Mouse (Mus musculus) ES-Bruce4 (cell line): ENCODE measurements around the gene Atp1a1. TPM values are rescaled to one million over a fixed set of nuclear protein-coding genes. Genes with fewer than 3 reads are reported as not detected.

Experiments
- H3K27ac ChIP-seq: 2 replicates; pipeline ENCODE4 v1.5.1; 2012; ENCODE audit warnings: low read length, inconsistent platforms; ENCODE audit not compliant: insufficient read depth
- H3K27me3 ChIP-seq: 2 replicates; pipeline ENCODE4 v1.6.1; 2012; ENCODE audit warnings: mild to moderate bottlenecking, low read length, inconsistent platforms; ENCODE audit not compliant: control insufficient read depth, poor library complexity, insufficient read depth, severe bottlenecking
- H3K36me3 ChIP-seq: 2 replicates; pipeline ENCODE4 v1.6.1; 2012; ENCODE audit warnings: inconsistent platforms, mild to moderate bottlenecking, low read length, moderate library complexity; ENCODE audit not compliant: control insufficient read depth, poor library complexity, insufficient read depth, severe bottlenecking
- H3K4me1 ChIP-seq: one replicate; pipeline ENCODE4 v1.8.1; 2011; ENCODE audit warnings: low read length; ENCODE audit not compliant: control insufficient read depth, insufficient read depth
- H3K4me3 ChIP-seq: 2 replicates; pipeline ENCODE4 v1.5.1; 2011; ENCODE audit warnings: low read depth, mild to moderate bottlenecking, low read length
- H3K9ac ChIP-seq: 2 replicates; pipeline ENCODE4 v1.6.1; 2012; ENCODE audit warnings: low read depth, mild to moderate bottlenecking, inconsistent platforms; ENCODE audit not compliant: poor library complexity, severe bottlenecking
- H3K9me3 ChIP-seq: replicated peaks from 2 replicates; pipeline ENCODE4 v1.6.1; 2012; ENCODE audit warnings: mild to moderate bottlenecking, low read length, inconsistent platforms; ENCODE audit not compliant: control insufficient read depth, poor library complexity, insufficient read depth, severe bottlenecking
- CTCF ChIP-seq: IDR thresholded peaks from one replicate; pipeline ENCODE4 v1.8.1; 2011; ENCODE audit warnings: low read depth, low read length
- EP300 ChIP-seq: IDR thresholded peaks from 2 replicates; pipeline ENCODE4 v1.6.1; 2011; ENCODE audit warnings: low read depth, low read length; ENCODE audit not compliant: insufficient read depth
- POLR2A ChIP-seq: IDR thresholded peaks from one replicate; pipeline ENCODE4 v1.8.1; 2011; ENCODE audit warnings: low read length; ENCODE audit not compliant: insufficient read depth
- polyA plus RNA-seq: library from polyadenylated mRNA; stranded (reverse); fragments of >200 nt; gene quantifications from 2 replicates; pipeline ENCODE4 v1.2.4, GENCODE M21; 2011; ENCODE audit warnings: low read depth; ENCODE audit not compliant: missing spikeins, insufficient read depth, insufficient read length

The Atp1a1 gene
- polyA plus RNA-seq, 1 experiment = 220 TPM

DNA sequence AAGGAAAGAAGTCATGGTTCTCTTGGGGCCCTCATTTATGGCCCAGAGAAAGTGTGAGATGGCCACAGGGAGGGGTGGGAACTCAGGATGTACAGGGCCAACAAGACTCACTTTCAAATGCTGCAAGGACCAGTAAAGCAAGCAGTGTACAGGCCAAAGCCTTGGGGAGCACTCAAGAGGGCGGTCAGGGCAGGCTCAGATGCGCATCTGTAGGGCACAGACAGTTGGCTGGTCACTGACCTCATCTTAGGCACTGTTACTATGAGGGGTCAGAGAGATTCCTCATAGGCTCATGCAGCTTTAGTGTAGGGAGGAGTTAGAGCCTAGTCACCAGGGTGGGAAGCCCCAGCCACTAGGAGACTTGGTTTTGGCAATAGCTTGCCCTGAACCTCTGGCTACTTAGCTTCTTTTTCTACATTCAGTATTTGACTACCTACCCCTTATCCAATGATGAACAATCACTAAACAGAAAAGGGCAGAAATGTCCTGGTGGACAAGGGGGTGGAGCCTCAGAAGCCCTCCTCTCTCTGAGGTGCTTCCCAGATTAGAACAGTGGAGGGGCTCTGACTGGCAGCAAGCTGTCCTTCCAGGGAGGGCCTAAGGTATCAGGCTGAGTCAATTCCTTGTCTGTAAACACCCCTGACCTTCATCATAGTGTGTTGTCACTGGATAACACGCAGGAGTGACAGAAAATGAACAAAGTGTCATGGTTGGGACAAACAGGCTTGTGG lies 29.9 kb downstream of the Atp1a1 start:
- H3K36me3 ChIP-seq = peaks cover 33% of the 10 kb centered on the region
- no peaks in the 10 kb centered on the region for H3K27me3 ChIP-seq
- H3K9ac ChIP-seq = no peak overlapping the region
- no peaks in the 10 kb centered on the region for H3K4me1 ChIP-seq
- H3K9me3 ChIP-seq = peaks cover 4% of the 10 kb centered on the region; the same call in 1 of the 2 replicates
- H3K27ac ChIP-seq = no peak overlapping the region
- H3K4me3 ChIP-seq = no peak overlapping the region
- TF ChIP-seq POLR2A (no peak), CTCF (no peak), EP300 (no peak)

DNA sequence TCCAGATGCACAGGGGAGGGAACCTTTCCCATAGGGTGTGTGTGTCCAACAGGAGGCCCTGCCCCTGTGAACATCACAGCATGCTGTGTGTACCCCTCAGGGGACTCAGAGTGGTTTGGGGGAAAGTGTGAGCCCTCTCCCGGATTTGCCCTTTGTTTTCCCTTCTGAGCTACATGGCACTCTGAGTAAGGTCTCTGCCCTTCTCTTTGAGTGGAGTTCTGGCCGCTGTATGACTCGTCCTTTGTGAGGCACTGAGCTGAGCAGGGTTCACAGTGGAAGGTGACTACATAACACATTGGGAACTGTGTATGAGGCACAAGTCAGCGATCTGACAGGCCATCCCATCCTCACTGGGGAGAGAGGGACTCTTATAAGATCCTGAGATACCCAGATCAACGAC lies 31.5 kb downstream of the Atp1a1 start:
- H3K9me3 ChIP-seq = peaks cover 4% of the 10 kb centered on the region; the same call in 1 of the 2 replicates
- no peak overlapping the region for H3K4me3 ChIP-seq
- H3K9ac ChIP-seq = no peak overlapping the region
- peaks cover 18% of the 10 kb centered on the region for H3K36me3 ChIP-seq
- no peaks in the 10 kb centered on the region for H3K27me3 ChIP-seq
- TF ChIP-seq EP300 (no peak), CTCF (no peak), POLR2A (no peak)
- no peak overlapping the region for H3K27ac ChIP-seq
- no peaks in the 10 kb centered on the region for H3K4me1 ChIP-seq

DNA sequence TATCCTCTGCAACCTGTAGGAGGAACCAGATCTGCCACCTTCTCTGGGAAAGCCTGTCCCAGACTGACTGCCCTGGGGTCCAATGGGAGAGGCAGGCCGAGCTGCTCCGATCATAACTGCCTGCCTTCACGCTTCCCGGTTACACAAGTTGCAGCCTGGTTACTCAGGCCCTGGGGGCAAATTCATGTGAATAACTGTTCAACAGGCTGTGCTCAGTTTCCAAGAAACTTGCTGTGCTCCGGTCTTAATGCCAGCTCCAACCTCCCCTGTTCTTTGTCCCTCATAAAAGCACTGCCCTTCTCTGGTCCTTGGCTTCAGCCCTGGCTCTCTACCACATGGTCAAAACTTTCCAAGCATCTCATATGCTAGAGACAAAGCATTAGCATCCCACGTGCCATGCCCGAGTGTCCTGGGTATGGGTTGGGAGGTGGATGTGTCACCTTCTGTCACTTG lies 32.3 kb downstream of the Atp1a1 start:
- Histone ChIP-seq H3K36me3 (peaks cover 10% of the 10 kb centered on the region), H3K4me1 (no peaks in the 10 kb centered on the region), H3K27me3 (no peaks in the 10 kb centered on the region), H3K9me3 (peaks cover 4% of the 10 kb centered on the region; the same call in 1 of the 2 replicates), H3K4me3 (no peak overlapping the region), H3K9ac (no peak overlapping the region), H3K27ac (no peak overlapping the region)
- no peak for TF ChIP-seq CTCF
- no peak for TF ChIP-seq POLR2A

- Histone ChIP-seq H3K4me1 (no peaks in the 10 kb centered on the region), H3K27ac (peak overlapping the region; percentile 77; the same call in 1 of the 2 replicates), H3K4me3 (no peak overlapping the region), H3K9me3 (peaks cover 4% of the 10 kb centered on the region; the same call in 1 of the 2 replicates), H3K27me3 (no peaks in the 10 kb centered on the region), H3K9ac (no peak overlapping the region), H3K36me3 (peaks cover 5% of the 10 kb centered on the region)
- TF ChIP-seq CTCF (no peak), EP300 (no peak), POLR2A (no peak)
Observed at GRCm38 (mm10) chr3:101571515-101572130, 32.9 kb downstream of the Atp1a1 start.

GRCm38 (mm10) chr3:101570747-101571514 lies 33.6 kb downstream of the Atp1a1 start:
- Histone ChIP-seq H3K36me3 (no peaks in the 10 kb centered on the region), H3K9ac (no peak overlapping the region), H3K27ac (peak overlapping the region; percentile 77), H3K9me3 (peaks cover 4% of the 10 kb centered on the region; the same call in 1 of the 2 replicates), H3K4me1 (no peaks in the 10 kb centered on the region), H3K27me3 (no peaks in the 10 kb centered on the region), H3K4me3 (no peak overlapping the region)
- no peak for TF ChIP-seq CTCF
- peak; percentile 48; the same call in 1 of the 2 replicates for TF ChIP-seq EP300

GRCm38 (mm10) chr3:101570246-101570645 lies 34.2 kb downstream of the Atp1a1 start:
- Histone ChIP-seq H3K27me3 (no peaks in the 10 kb centered on the region), H3K4me1 (no peaks in the 10 kb centered on the region), H3K27ac (peak overlapping the region; percentile 93), H3K9me3 (peaks cover 4% of the 10 kb centered on the region; the same call in 1 of the 2 replicates), H3K9ac (no peak overlapping the region), H3K36me3 (no peaks in the 10 kb centered on the region), H3K4me3 (no peak overlapping the region)
- TF ChIP-seq EP300 (0 out of 2 replicates have a peak, but pooled peaks have one; percentile 44), POLR2A (no peak), CTCF (no peak)
